Mouse (Mus musculus) right cerebral cortex, postnatal 36 days (tissue): ENCODE data around the gene Tbcd.

Experiments used
- DNase-seq, 2 experiments: peaks; one replicate each; pipeline ENCODE4 v3.0.0; 2022; ENCODE audit warnings: low spot score in 2 of 2, mixed read lengths in 1 of 2

Tbcd gene

DNA sequence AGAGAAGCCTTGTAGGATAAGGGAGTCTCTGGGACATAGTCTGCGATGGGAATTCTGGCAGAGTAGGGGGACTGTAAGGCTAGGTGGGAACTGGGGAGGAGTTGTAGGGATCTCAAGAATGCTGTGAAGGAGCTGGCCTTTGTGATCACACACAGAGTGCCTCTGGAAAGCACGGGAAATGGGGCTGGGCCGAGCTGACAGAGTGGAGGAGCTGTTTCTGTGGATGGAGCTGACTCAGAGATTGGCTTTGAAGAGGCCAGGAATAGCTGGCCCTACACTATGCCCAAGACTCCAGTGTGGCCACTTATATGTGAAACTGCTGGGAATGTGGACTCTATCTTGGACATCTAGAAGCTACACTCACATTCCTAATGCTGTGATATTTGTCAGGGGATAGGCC, 84.8 kb downstream of the Tbcd start:
- no peak for DNase-seq

DNA sequence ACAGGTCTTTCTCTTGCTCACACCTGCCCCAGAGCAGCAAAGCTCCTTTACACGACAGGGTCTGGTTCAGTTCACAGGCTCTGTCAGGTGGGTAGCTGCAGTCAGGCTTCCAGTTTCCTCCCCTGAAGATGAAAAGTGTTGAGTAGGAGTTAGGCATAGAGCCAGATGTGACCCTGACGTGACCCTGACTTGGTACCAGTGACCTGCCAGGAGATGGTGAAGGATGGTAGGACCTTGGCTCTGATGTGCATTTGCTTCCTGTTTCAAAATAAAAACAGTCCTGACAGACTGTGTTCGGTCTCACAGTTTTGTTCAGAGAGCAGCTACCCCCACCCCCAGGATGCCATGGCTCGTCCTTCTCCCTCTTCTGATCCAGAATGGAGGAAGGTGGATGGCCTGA, 90.7 kb downstream of the Tbcd start:
- no peak for DNase-seq

DNA sequence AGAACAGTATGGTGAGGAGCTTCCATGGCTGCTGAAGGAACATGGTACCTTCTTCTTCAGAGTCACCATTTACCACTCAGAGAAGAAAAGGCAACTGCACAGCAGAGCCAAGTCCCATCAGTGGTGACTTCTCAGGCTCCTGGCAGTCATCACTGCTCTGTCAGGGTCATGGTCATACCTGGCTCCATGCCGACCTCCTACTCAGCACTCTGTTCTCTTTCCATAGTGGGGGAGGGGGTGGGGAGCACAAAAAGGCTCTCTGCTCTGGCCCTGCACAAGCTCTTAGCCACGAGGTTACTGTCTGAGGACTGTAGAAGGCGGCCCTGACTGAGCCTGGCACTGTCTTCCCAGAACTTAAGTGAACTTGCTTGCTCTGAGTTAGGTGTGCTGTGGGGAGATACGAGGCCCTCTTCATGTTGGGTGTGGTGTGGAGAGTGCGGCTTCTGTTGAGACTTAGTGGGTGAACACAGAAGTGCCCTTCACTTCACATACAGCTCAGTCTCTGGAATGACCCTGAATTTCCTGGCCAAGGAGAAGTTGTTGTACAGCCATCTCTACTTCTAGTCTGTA, 91.6 kb downstream of the Tbcd start:
- DNase-seq: no peak

DNA sequence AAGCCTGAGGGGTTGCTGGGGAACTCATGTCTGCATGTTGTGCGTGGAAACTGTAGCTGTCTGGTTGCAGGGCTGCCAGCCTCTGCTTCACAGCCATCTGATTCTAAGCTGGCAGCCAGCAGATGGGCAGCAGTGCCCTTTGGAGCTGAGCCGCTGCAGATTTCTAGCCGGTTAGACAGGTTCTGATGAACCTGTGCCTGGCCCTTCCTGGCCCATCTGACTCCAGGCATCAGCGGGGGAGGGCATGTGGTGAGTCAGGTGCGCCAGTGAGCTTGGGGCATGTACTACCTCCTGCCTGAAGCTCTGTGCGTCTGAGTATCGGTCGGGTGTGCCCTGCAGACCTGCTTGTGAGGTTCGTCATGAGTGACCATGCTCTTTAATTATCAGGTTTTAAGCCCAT, 92.2 kb downstream of the Tbcd start:
- no peak for DNase-seq

DNA sequence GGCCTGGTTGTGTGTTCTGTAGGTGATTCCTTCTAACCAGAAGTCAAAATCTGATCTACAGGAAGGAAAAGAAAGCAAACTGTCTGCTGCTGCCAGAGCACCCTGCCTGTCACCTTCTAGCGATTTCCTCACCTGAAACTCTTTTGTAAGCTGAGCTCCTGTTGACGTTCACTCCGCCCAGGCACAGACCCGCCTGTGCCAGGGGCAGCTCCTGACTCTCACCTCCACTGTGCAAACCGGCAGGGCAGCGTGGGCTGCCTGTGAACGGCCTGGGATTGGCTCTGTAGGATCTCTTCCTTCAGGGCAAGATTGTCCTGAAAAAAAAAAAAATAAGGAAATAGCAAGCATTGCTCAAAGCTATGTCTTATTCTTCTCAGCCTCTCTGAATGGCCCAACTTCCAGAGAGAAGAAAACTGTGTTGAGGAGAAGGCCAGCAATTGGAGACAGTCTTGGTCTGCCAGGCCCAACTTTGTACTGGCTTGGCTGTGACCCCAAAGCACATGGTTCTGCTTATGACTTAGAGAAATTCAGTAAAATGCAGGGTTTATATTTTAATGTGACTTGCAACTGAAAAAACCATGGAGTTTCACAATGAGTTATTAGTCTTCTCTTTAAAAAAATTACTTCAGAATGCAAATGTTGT, 93.1 kb downstream of the Tbcd start:
- no peak for DNase-seq

DNA sequence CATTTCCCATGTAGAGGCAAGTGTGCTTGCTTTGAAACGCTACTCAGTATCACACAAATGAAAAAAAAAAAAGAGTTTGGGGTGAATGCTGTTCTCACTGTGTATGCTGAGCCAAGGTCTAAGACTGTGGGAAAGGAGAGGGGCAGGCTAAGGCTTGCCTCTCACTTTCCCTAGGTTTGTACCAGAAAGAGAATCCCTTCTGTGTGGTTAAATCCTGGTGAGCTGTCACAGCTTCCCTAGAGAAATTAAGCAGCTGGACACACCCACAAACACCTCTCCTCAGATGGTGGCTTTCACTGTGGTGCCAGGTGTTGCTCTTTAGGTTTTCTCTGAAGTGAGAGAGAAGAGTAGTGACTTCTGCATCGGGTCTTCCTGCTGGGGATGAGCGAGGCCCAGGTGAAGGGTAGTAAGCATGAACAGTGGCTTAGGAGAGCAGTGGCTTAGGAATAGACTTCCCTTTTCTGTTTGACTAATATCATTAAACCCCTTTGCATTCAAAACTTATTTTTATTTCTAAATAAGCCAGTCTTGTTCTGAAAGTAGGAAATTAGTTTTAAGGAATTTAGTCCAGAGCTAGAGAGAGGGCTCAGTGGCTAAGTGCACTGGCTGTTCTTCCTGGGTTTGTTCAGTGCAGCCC, 93.8 kb downstream of the Tbcd start:
- DNase-seq: no peak

DNA sequence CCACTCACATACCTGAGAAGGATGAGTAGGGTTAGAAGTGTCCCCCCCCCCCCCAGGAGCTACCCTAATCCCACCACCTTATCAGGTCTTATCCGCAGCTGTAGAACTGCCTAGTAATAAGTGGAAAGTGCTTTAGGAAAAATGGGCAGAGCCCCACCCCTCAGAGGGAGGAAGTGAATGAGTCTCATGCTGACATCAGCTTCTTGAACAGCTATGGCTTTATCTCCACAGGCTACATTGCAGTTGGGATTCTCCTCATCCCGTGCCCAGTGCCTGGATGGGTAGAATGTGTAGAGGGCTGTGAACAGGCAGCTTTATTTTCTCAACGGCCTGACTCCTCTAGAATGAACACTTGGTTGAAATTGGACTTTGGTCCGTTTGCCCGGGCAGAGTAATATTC, 95.5 kb downstream of the Tbcd start:
- no peak for DNase-seq

DNA sequence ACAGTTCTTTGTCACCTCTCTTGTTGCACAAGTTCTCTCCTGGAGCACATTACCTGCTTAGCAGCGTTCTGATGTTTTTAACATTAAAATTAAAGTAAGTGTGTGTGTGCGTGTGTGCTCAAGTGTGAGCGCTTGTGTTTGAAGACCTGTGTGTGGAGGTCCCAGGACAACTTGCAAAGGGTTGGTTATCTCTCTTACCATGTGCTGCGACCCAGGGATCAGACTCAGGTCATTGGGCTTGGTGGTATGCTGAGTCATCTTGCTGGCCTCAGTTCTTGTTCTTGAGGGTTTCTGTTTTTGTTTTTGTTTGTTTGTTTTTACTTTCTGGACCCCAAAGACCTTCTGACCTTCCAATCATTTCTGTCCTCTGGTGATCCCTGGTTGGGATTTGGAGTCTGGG, 96.2 kb downstream of the Tbcd start:
- no peak for DNase-seq

DNA sequence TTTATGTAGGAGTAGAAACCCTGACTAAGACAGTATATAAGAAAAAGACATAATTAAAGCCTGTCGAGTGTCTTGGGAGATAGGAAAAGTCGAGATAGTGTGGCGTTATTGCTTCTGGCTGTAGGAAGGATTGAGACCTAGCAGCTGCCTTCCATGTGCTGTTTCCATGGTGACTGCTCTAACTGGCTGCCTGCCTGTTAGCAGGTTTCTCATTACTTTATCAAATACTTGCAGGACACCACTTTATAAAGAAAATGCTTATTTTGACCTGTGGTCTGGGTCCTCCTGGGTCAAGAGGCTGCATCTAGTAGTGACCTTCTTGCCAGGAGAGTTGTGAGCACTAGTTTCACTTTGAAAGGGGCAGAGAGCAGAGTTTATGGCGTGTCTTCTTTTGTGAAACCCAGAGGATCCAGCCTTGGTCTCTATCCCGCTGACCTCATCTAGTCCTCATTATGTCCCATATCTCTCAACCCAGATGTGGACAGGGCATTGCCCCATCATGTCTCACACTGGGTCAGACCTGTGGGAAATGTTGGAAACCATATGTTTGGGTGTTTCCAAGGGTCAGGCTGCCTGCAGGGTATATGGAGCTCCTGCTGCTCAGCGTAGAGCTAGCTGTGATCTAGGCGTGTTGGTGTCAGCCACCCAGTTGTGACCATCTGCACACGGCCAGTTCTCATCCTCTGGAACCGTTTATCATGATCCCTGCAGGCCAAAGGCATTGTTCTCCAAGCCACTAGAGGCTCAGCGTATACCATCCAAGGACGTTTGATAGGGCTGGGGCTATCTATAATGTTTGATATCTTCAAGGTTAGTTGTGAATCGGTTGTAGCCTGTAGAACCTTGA, 97.5 kb downstream of the Tbcd start:
- DNase-seq: peak in 1 of 2 experiments; percentile 42

DNA sequence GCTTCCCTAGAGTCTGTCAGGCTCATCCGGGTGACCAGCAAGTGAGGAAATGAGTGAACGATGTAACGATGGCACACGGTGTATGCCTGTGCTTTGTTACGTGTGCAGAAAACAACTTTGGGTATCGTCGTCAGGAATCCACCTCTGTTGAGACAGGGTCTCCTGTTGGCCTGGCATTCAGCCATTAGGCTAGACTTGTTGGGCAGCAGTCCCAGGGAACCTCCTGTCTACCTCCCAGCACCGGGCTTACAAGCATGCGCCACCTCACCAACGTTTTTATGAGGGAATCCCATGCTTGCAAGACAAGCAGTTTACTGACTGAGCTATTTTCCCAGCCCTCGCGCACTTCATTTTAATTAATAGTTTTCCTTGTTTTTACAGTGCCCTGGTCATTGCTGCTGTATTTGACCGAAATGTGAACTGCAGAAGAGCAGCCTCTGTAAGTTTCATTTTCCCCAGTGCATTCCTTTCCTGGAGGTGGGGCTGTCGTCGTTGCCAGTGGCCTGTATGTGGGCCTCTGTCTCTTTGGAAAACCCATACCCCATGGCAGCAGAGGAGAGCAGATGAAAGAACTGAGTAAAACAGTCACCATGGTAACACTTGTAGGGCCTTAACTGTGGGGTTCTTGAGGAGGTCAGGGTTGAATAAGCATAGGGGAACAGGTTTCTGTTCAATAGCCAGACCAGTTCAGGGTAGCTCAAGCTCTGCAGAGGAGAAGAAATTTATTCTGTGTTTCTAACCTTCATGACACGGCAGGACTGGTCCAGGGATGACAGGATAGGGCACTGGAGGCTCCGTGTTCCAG, 98.3 kb downstream of the Tbcd start:
- no peak for DNase-seq

DNA sequence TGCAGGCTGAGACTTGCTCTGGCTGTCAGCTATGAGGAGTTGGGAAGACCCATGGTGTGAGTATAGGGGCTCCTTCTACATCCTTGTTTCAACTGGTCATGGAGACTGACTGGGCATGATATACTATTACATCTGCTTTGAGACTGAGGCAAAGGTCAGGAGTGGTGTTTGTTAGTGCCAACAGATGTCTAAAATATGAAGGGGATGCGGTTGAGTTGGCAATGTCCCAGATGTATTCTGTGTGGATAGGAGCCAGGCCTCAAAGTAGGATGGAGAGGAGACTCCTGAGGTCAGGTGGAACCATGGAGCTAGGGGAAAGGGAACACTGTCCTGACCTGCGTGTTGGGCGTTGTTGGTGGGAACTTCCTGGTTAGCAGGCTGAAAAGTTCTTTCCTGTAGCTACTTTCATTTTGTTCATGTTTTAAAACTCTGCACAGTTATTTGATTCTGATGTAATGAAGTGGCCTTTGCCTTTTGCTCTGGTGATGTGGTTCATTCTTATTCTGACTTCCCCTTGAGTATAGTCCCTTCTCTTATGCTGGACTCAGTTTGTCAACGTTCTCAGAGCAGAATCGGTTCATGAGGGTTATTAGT, 99.6 kb downstream of the Tbcd start:
- no peak for DNase-seq

DNA sequence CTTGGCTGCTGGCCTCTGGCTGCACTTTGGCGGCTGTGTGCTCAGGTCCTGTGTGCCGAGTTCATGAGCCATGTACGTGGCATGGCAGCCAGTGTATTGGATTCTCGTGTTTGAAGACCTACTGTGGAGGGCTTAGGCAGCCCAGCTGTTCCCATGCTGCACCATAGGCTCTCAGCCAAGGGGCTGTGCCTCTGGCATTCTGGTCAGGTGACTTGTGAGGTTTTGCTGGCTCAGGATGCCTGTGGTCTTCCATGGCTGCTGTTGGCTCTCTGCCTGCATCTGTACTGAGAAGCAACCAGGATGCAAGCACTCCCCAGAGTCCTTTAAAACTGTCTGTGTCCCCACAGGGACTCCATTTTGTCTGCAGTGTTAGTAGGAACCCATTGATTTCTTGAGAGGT, 100.4 kb downstream of the Tbcd start:
- DNase-seq: no peak

DNA sequence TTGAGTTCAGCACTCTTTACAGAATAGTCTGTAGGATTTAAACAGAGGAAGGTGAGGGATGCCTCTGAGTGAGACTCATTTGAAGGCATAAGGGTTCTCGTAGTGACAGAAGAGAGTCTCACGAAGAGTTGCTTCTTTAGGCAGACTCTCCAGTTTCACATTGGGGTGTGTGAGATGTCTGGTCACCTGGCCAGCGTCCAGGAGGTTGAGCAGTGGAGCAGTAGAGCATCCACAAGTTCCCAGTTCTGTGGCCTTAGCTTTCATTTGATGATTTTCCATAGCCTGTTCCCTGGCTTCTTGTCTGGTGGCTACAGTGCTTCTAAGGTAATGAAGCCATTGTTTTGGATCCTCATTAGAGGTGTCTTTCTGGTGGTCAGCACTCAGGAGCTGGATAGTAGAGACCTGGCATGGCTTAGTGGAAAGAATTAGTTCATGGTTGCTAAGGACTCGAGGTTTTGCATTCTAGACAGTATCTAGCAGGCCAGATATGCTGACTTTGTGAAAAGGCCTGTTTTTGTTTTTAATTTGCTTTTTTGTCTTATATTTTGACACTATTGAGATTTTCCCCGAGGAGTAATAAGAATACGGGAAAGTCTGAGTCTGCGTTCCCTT, 101.2 kb downstream of the Tbcd start:
- no peak for DNase-seq

DNA sequence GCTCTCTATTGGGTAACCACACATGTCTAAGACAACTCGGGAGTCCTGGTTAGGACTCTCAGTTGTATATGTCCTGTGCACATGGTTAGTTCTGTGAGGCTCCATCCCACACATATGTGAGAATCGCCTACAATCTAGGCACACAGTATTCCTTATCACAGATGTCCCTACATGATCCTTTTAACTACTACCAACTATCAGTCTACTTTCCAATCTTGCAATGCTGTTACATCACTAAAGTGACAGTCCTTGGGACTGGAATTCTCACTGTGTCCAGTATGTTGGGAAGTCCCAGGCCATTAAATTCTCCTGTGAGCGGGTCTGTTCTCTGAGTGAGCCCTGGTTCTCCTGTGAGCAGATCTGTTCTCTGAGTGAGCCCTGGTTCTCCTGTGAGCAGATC, 101.7 kb downstream of the Tbcd start:
- no peak for DNase-seq

DNA sequence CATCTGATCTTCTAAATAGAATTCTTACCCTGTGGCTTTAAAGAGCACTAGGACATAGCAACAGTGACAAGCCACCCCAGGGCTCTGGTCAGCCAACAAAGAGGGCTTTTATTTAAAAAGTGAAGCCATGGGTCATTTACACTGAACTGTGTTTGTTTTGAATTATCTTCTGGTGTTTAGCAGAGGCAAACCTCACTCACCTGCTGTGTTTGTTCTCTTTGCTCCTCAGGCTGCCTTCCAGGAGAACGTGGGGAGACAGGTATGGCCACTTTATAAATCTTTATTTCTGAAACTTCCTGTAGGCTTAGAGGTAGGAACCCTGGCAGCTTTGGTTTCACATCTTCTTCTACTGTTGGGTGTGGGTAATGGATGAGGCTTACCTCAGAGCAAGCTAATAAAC, 105.0 kb downstream of the Tbcd start:
- DNase-seq: no peak

DNA sequence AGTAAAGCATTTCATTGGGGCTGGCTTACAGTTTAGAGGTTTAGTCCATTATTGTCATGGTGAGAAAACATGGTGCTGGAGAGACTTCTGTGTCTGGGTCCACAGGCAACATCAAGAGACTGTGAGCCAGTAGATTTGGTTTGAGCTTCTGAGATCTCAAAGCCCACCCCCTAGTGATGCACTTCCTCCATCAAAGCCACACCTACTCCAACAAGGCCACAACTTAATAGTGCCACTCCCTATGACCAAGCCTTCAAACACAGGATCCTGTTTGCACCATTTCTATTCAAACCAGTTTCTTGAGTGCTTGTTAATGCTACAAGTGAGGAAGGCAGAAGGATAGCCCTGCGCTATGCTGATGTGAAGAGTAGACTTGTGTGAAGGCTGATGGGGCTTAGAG, 106.2 kb downstream of the Tbcd start:
- DNase-seq: no peak

DNA sequence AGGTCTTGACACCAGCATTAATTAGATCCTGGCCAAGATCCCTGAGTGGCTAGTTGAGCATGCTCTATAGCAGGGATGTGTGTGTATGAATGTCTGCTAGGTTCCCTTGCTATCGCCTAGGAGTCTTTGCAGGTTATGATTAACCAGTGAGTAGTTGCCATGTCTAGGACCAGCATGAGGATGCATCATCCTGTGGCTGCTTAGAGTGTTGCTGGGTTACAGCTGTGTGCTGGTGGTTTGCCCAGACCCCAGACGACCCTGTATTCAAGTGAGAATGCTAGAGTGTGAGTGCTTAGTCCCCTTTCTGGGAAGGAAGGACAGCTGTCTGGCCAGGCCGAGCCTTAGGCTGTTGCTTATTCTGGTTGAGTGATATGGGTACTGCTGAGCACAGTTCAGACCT, 106.8 kb downstream of the Tbcd start:
- DNase-seq: no peak

DNA sequence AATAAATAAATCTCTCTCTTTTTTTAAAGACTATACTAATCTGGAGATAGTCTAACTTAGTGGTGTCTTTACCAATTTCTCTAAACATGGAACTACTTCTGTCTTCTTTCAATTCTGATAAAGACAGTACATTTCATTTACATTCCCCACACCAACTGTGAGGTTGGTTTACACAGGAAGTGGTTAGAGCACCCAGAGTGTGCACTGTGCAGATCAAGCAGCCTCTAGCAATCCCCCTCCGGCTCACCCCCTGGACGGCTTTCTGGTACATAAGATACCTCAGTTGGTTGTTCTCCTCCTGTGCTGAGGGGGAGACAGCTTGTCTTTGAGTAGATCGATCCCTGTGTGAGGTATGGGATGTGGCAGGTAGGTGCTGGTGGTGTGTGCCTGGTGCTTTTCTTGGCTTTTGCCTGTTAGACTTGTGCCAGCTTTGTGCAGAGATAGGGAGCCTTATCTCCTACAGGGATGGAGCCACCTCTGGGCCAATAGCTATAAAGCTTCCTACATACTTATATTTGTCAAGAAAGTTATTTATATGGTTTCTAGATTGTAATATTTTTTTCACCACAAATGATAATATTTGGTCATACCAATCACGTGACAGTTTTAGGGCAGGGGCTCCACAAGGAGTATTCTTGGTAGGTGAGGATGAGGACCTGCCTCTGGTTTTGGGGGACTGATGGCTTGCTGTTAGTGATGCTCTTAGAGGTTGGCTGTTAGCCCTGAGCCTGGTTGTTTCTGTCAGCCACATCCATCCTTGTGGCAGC, 108.0 kb downstream of the Tbcd start:
- no peak for DNase-seq

DNA sequence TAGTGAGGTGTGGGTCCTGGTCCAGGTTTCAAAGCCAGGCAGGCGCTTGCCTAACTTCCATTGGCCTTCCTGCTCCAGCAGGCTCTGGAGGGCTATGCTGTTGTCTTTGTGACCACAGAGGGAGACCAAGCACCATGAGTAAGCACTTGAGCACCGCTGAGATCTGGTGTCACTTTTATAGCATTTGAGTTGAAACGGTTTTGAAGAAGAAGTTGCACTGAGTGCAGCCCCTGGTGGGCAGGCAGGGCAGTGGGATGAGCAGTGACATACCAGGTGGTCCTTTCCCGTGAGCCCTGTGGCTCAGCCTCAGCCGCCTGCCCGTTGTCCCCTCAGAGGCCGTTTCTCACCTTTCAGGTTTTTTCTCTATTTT, 108.5 kb downstream of the Tbcd start:
- no peak for DNase-seq

DNA sequence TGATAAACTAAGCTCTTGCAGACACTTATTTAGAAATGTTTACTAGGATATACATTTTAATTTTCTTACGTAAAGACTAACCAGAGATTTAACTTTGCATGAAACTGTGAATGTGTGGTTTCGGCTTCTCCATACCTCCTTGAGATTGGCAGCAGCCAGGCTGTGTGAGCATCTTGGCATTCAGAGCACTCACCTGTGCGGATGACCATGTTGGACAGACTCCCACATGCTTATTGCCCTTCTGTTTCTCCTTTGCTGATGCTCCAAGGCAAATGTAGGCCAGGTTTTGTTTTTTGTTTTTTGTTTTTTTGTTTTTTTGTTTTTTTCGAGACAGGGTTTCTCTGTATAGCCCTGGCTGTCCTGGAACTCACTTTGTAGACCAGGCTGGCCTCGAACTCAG, 111.6 kb downstream of the Tbcd start:
- no peak for DNase-seq
